Mouse (Mus musculus): ENCODE measurements around the gene Actl7b. TPM values are rescaled to one million over a fixed set of nuclear protein-coding genes. Genes with fewer than 3 reads are reported as not detected.
A peak's percentile ranks its signal among the peaks of the same experiment; 100 is the strongest.

Actl7b gene
- total RNA-seq, 2 experiments from 2014 or later, result not detected

- DNase-seq (ENCODE audit: low spot score in 2 of 2), result no peak
These were observed 24.4 kb downstream of the Actl7b start for GRCm38 (mm10) chr4:56716801-56717200.

DNA sequence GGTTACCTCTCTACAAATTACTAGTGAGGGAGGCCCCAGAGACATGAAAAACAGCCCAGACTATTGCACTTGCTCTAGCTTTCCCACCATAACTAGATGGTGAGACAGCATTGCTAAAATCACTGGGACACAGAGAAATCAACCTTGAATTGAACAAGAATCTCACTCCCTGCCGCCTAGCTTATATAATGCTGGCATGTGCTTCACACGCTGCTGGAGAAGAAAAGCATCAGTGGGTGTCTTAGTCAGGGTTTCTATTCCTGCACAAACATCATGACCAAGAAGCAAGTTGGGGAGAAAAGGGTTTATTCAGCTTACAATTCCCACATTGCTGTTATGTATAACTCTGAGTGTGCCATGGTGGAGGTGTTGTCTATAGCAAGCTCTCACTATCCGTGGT is 28.1 kb downstream of the Actl7b start:
- no peak for DNase-seq (ENCODE audit: low spot score in 2 of 2)

- DNase-seq (ENCODE audit: low spot score in 2 of 2), result peak in 1 of 2 experiments; percentile 28
These were observed 39.0 kb downstream of the Actl7b start for GRCm38 (mm10) chr4:56702234-56702633.

- DNase-seq (ENCODE audit: low spot score in 2 of 2), result no peak
These were observed 42.6 kb downstream of the Actl7b start for GRCm38 (mm10) chr4:56698671-56699070.

DNA sequence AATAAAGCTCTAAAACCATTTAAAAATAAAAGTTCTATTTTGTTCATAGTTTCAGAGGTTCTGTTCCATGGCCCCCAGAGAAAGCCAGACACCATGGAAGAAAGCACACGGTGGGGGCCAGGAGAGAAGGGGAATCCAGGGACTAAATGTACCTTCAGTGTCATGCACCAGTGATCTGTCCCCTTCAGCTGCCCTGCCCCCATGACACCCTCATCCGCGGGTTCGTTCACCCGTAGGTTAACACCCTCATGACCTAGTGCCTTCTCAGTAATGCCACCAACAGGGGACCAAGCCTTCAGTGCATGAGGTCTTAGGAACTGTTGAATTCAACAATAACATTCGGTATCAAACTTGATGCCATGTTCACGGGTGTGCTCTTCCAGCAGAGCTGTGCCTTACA is 44.8 kb downstream of the Actl7b start:
- DNase-seq (ENCODE audit: low spot score in 2 of 2), result no peak

Other genes starting within 250 kb of the Actl7b start
- not detected for gene Gm26657, start 1.4 kb downstream of the Actl7b start, total RNA-seq (2021)
- not detected for gene Actl7a, start 2.0 kb upstream of the Actl7b start, total RNA-seq (2021)
- gene Elp1, start 60.9 kb upstream of the Actl7b start, total RNA-seq (2021), result 10 to 100 TPM; 41.5 to 42.5 TPM
- 1 to 10 TPM; 6.9 TPM for gene Fam206a, start 60.9 kb upstream of the Actl7b start, total RNA-seq (2021)
- 10 to 100 TPM; 22.7 to 25.1 TPM for gene Ctnnal1, start 123.7 kb upstream of the Actl7b start, total RNA-seq (2021)
- 10 to 100 TPM; 28.6 to 32.3 TPM for gene Tmem245, start 206.0 kb upstream of the Actl7b start, total RNA-seq (2021)
- under 1 TPM; 0.05 to 0.26 TPM for gene Frrs1l, start 248.9 kb upstream of the Actl7b start, total RNA-seq (2021)